Mouse (Mus musculus) intestine, embryonic 15.5 days (tissue): ENCODE results near the gene Kcnk16. TPM values are rescaled to one million over a fixed set of nuclear protein-coding genes. Genes with fewer than 3 reads are reported as not detected.
A peak's percentile ranks its signal among the peaks of the same experiment; 100 is the strongest.

Source experiments
- ATAC-seq: fragments of 200-750 bp; cut with Nextera tagmentation; 2 replicates; pipeline ENCODE4 v1.8.0; 2017; ENCODE audit warnings: moderate TSS enrichment, moderate library complexity
- H3K27ac ChIP-seq: fragments of 300-500 bp; sonication (generic); 2 replicates; pipeline ENCODE4 v1.5.1; 2015; ENCODE audit warnings: mild to moderate bottlenecking, inconsistent platforms
- H3K27me3 ChIP-seq: fragments of 300-500 bp; sonication (generic); replicated peaks from 2 replicates; pipeline ENCODE4 v1.6.1; 2015; ENCODE audit warnings: inconsistent platforms
- H3K36me3 ChIP-seq: fragments of 300-500 bp; sonication (generic); 2 replicates; pipeline ENCODE4 v1.6.1; 2015; ENCODE audit warnings: inconsistent platforms
- H3K4me1 ChIP-seq: fragments of 300-500 bp; sonication (generic); replicated peaks from 2 replicates; pipeline ENCODE4 v1.6.1; 2015; ENCODE audit warnings: inconsistent platforms
- H3K4me2 ChIP-seq: fragments of 300-500 bp; sonication (generic); replicated peaks from 2 replicates; pipeline ENCODE4 v1.6.1; 2015; ENCODE audit warnings: mild to moderate bottlenecking, inconsistent platforms
- H3K4me3 ChIP-seq: fragments of 300-500 bp; sonication (generic); replicated peaks from 2 replicates; pipeline ENCODE4 v1.5.1; 2015; ENCODE audit warnings: inconsistent platforms
- H3K9ac ChIP-seq: fragments of 300-500 bp; sonication (generic); 2 replicates; pipeline ENCODE4 v1.6.1; 2015; ENCODE audit warnings: inconsistent platforms
- H3K9me3 ChIP-seq: fragments of 300-500 bp; sonication (generic); 2 replicates; pipeline ENCODE4 v1.6.1; 2016; ENCODE audit warnings: inconsistent platforms
- WGBS: fragments of 180-500 bp; shearing (Covaris S2); methylation state at CpG from one replicate; pipeline ENCODE4 v1.1.7; 2015; 5-methylcytosine and 5-hydroxymethylcytosine counted together
- polyA plus RNA-seq: library from polyadenylated mRNA; unstranded; fragments of >200 nt; fragmentation: Nextera tagmentation; extraction: Ambion mirVana; gene quantifications from 2 replicates; pipeline ENCODE4 v1.2.1, GENCODE M21; 2015

The Kcnk16 gene
- polyA plus RNA-seq, 1 experiment from 2014 or later = 6.0 TPM

DNA sequence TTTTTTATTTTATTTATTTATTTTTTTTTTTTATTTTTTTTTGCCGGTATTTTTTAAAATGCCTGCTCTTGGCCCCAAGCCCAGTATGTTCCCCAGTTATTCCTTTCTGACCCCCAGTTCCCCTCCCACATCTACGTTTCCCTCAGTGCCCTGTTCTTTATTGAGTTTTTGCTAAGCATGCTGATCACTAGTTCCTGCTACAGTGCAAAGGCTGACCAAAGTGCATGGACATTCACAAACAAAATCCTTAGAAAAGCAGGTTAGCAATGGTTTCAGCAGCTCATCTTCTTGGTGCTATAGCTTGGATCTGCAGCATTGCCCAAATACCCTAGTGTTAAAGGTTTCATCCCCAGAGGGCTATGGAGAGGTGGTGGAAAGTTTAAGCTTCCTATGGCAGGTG lies 42.0 kb downstream of the Kcnk16 start:
- Histone ChIP-seq H3K27me3 (no peaks in the 10 kb centered on the region), H3K4me1 (peaks cover 20% of the 10 kb centered on the region), H3K36me3 (no peaks in the 10 kb centered on the region), H3K4me3 (no peak overlapping the region), H3K9ac (no peak overlapping the region), H3K27ac (no peak overlapping the region), H3K4me2 (no peak overlapping the region), H3K9me3 (no peaks in the 10 kb centered on the region)
- 45% methylated on average over 2 of the region's 2 CpGs for WGBS
- no peak for ATAC-seq

DNA sequence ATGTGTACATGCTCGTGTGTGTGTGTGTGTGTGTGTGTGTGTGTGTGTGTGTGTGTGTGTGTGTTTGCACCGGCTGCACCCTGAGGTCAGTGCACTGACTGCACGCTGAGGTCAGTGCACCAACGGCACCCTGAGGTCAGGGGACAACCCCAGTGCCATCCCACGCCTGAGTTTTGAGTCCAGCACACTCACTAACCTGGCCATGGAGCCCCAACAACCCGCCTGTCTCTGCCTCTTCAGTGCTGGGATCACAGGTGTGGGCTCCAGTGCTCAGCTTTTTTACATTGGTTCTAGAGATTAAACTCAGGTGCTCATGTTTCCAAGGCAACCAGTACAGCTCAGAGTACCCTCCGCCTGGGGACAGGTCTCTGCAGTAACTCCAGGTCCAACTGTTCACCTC lies 42.5 kb downstream of the Kcnk16 start:
- H3K4me3 ChIP-seq = no peak overlapping the region
- H3K36me3 ChIP-seq = no peaks in the 10 kb centered on the region
- peaks cover 20% of the 10 kb centered on the region for H3K4me1 ChIP-seq
- no peaks in the 10 kb centered on the region for H3K9me3 ChIP-seq
- H3K4me2 ChIP-seq = no peak overlapping the region
- no peak overlapping the region for H3K9ac ChIP-seq
- H3K27me3 ChIP-seq = no peaks in the 10 kb centered on the region
- H3K27ac ChIP-seq = no peak overlapping the region
- ATAC-seq = peak; percentile 27; the same call in 1 of the 2 replicates
- WGBS = 51% methylated on average over 7 of the region's 7 CpGs

DNA sequence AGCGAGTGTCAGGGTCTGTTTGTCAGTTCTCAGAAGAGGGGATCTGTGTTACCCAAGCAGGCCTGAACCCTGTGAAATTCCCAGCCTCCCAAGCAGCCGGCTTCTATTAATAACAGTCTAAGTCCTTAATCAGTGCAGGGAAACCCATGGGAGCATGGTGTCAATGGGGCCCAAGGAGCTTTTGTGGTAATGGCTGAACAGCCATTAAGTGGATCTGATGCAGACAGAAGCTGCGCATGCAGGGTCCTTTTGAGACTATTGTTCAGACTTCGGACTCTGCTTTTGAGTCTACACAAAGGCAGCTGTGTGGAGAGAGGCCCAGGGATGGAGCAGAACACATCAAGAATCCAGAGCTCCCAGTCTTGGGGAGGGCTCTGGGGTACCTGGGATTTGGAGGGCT lies 43.5 kb downstream of the Kcnk16 start:
- H3K27me3 ChIP-seq = no peaks in the 10 kb centered on the region
- no peaks in the 10 kb centered on the region for H3K36me3 ChIP-seq
- H3K27ac ChIP-seq = 0 out of 2 replicates have a peak overlapping the region, but pooled peaks have one; percentile 3
- H3K9ac ChIP-seq = no peak overlapping the region
- 66% methylated on average over 4 of the region's 4 CpGs for WGBS
- H3K4me2 ChIP-seq = no peak overlapping the region
- H3K4me1 ChIP-seq = peaks cover 20% of the 10 kb centered on the region
- no peaks in the 10 kb centered on the region for H3K9me3 ChIP-seq
- no peak overlapping the region for H3K4me3 ChIP-seq
- no peak for ATAC-seq

DNA sequence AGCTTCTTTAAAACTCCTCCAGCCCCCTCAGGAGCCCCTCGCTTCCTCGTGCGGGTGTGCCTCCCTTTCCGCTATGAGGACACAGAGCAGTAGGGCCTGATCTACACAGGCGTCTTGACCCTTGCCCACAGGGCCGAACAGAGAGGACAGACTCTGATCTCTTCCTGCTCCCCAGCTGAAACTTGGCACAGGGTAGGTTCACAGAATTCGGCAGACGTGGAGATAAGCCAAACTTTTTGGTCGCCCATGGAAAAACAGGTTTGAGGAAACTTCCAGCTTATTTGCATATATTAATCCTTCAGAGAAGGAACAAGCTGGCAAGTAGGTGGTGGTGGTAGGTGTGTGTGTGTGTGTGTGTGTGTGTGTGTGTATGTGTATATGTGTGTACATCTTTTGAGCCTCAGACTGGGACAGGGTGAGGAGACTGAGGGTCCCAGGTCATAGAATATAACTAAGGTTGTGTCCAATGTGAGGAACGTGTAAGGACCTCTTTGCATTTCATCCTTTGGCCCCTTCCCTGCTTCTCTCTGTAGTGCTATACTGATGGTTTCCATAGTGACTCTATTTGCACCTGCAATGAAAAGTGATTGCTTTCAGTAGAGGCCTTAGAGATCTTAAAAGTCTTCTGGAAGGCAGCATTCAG lies 44.3 kb downstream of the Kcnk16 start:
- no peak overlapping the region for H3K4me2 ChIP-seq
- 0 out of 2 replicates have a peak overlapping the region, but pooled peaks have one; percentile 27 for H3K27ac ChIP-seq
- peak; percentile 18; the same call in 1 of the 2 replicates for ATAC-seq
- peaks cover 20% of the 10 kb centered on the region for H3K4me1 ChIP-seq
- H3K4me3 ChIP-seq = no peak overlapping the region
- no peaks in the 10 kb centered on the region for H3K27me3 ChIP-seq
- no peak overlapping the region for H3K9ac ChIP-seq
- no peaks in the 10 kb centered on the region for H3K9me3 ChIP-seq
- 54% methylated on average over 10 of the region's 10 CpGs for WGBS
- H3K36me3 ChIP-seq = no peaks in the 10 kb centered on the region

DNA sequence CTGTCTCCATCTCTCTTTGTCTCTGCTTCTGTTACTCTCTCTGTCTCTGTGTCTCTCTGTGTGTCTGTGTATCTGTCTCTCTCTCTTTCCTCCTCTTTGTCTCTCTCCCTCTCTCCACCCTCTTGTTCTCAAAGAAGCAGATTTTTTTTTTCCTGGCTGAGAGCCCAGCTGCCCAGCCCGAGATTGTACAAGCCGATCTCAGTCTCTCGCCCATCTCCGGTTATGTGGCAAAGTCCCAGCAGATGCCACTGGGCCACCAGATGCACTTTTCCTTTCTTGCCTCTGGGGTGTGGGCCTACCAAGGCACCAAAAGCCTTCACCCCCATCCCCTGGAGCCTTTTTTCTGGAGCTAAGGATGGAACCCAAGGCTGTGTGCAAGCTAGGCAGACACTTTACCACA lies 44.8 kb downstream of the Kcnk16 start:
- Histone ChIP-seq H3K27ac (0 out of 2 replicates have a peak overlapping the region, but pooled peaks have one; percentile 27), H3K9me3 (no peaks in the 10 kb centered on the region), H3K27me3 (no peaks in the 10 kb centered on the region), H3K4me1 (peaks cover 20% of the 10 kb centered on the region), H3K4me3 (no peak overlapping the region), H3K9ac (no peak overlapping the region), H3K4me2 (no peak overlapping the region), H3K36me3 (no peaks in the 10 kb centered on the region)
- ATAC-seq = 0 out of 2 replicates have a peak, but pooled peaks have one; percentile 0
- WGBS = 36% methylated on average over 4 of the region's 4 CpGs

DNA sequence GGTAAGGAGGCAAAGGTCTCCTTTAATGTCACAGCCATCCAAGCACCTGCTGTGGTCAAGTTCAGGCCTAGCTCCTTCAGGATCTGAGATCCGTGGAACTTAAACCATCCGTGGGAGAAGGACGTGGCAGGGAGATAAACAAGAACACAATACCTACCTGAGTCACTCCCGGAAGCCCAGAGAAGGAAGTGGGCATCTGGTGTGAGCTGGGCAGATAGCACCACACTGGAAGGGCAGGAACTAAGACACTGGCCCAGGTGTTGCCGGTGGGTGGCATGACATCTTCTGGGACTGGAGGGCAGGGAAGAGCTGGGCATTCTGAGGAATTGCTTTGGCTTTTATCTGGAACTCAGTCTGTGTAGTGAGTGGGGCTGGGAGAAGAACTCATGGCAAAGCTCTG lies 45.7 kb downstream of the Kcnk16 start:
- Histone ChIP-seq H3K4me3 (no peak overlapping the region), H3K9me3 (no peaks in the 10 kb centered on the region), H3K4me1 (peaks cover 17% of the 10 kb centered on the region), H3K36me3 (no peaks in the 10 kb centered on the region), H3K4me2 (no peak overlapping the region), H3K9ac (no peak overlapping the region), H3K27me3 (no peaks in the 10 kb centered on the region), H3K27ac (no peak overlapping the region)
- 77% methylated on average over 5 of the region's 5 CpGs for WGBS
- no peak for ATAC-seq

DNA sequence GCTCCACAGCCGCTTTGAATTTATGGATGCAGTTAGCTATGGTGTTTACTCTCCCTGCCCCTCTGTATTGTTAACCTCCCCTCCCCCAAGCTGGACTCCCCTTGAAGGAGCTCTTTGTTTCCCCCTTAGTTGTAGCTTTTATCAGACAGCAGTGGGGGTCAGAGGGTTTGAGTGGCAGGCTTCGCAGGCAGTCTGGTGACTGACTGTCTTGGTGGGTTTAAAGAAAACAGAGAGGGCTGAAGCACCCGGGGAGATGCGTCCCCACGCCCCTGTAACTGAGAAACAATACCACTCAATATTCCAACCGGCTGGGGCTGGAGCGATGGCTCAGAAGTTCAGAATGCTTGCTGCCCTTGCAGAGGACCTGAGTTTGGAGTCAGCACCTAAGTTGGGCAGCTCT lies 47.9 kb downstream of the Kcnk16 start:
- no peaks in the 10 kb centered on the region for H3K9me3 ChIP-seq
- H3K27ac ChIP-seq = no peak overlapping the region
- WGBS = 55% methylated on average over 7 of the region's 7 CpGs
- H3K4me2 ChIP-seq = no peak overlapping the region
- no peaks in the 10 kb centered on the region for H3K27me3 ChIP-seq
- H3K36me3 ChIP-seq = no peaks in the 10 kb centered on the region
- H3K9ac ChIP-seq = no peak overlapping the region
- H3K4me1 ChIP-seq = peaks cover 13% of the 10 kb centered on the region
- H3K4me3 ChIP-seq = no peak overlapping the region
- peak; percentile 23; the same call in 1 of the 2 replicates for ATAC-seq

DNA sequence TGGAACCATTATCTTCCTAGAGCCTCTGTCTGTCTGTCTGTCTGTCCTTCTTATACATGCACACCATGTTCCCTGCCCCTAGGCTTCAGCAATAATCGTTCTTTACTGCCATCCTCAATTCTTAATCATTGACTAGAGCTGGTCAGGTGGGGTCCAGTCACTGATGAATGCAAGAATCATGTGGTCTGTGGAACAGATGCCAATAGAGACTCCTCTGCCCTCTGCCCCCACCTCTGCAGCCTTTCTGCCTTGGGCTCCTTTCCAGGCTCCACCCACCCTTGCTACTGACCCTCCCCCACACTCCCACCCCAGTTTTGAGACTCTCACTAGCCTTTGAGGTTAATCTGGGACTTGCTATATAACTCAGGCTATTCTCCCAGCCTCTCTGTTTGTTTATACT lies 49.1 kb downstream of the Kcnk16 start:
- WGBS = 56% methylated on average over 1 of the region's 1 CpGs
- H3K27ac ChIP-seq = no peak overlapping the region

DNA sequence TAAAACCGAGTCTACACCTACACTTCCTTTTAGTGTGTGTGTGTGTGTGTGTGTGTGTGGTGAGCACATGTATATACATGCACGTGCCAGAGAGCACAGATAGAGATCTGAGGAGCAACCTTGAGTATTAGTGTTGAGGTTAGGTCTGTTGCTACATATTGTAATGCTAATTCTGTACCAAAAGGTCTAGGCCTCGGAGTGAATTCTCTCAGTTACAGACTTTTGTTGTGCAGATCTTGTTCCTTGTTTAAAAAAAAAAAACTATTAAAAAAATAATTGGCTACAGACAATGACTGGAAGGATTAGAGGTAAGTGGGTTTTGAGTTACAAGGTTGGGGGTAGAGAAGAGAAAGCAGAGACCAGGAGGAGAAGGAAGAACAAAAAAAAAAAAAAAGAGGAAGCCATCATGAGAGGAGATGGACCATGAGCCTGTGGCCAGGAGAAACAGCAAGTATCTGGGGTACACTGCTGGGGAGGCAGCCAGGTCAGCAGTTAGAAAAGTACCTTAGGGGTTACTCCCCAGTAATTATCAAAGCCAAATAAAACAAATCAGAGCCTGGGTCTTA lies 51.6 kb downstream of the Kcnk16 start:
- ATAC-seq = no peak
- Histone ChIP-seq H3K27ac (no peak overlapping the region), H3K4me1 (0 out of 2 replicates have a peak, but pooled peaks cover 5% of the 10 kb centered on the region), H3K27me3 (no peaks in the 10 kb centered on the region), H3K9ac (no peak overlapping the region), H3K36me3 (no peaks in the 10 kb centered on the region), H3K4me2 (no peak overlapping the region), H3K4me3 (no peak overlapping the region), H3K9me3 (no peaks in the 10 kb centered on the region)
- WGBS = 60% methylated on average over 3 of the region's 3 CpGs

More for the DNA sequence above, 49.1 kb downstream of the Kcnk16 start:
- peak; percentile 14; the same call in 1 of the 2 replicates for ATAC-seq
- no peak overlapping the region for H3K4me2 ChIP-seq
- no peaks in the 10 kb centered on the region for H3K9me3 ChIP-seq
- no peak overlapping the region for H3K4me3 ChIP-seq
- H3K36me3 ChIP-seq = no peaks in the 10 kb centered on the region
- H3K27me3 ChIP-seq = no peaks in the 10 kb centered on the region
- peaks cover 6% of the 10 kb centered on the region for H3K4me1 ChIP-seq
- H3K9ac ChIP-seq = no peak overlapping the region

DNA sequence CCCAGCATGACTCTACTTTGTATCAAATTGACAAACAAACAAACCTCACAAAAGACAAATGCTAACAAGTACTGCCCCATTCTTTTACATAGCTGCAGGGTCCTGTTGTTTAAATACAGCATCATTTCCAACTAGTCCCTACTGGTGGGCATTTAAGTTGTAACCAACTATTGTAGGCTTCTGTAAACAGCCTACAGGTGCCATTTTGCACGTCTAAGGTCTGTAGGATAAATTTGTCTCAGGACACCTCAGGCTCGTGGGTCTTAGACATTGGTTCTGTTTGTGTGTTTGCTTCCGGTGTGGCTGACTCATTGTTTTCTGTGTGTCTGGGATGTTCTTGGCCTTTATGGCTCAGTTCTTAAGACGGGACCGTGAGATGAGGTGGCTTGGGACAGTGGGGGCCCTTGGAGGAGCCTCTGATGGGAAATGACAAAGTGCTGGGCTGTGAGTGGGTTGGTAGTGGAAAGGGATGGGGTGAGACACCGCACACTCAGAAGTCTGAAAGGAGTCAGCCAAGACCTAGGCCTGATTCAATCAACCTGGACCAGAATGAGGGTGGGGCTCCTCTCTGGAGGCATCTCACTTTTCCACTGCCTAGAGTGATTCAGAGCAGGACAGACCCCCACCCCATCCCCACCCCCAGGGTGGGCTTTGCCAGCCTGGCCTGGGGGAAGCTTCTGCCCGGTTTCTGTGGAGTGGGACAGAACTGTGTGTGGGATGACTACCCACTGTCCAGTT lies 52.3 kb downstream of the Kcnk16 start:
- no peak overlapping the region for H3K4me3 ChIP-seq
- no peak overlapping the region for H3K9ac ChIP-seq
- H3K27ac ChIP-seq = no peak overlapping the region
- 0 out of 2 replicates have a peak, but pooled peaks cover 5% of the 10 kb centered on the region for H3K4me1 ChIP-seq
- WGBS = 82% methylated on average over 7 of the region's 7 CpGs
- no peak overlapping the region for H3K4me2 ChIP-seq
- no peaks in the 10 kb centered on the region for H3K9me3 ChIP-seq
- ATAC-seq = no peak
- no peaks in the 10 kb centered on the region for H3K27me3 ChIP-seq
- no peaks in the 10 kb centered on the region for H3K36me3 ChIP-seq

DNA sequence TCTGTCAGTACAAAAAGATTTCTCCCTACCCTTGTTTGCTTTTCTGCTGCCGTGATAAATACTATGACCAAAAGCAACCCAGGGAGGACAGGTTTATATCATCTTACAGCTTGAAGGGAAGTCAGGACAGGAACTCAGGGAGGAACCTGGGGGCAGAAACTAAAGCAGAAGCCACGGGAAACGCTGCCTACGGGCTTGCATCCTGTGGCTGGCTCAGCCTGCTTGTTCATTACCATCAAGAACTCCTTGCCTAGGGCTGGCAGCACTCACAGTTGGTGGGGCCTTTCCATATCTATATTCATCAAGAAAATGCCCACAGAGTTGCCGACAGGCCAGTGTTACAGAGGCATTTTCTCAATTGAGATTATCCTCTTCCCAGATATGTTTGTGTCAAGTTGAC lies 53.2 kb downstream of the Kcnk16 start:
- WGBS = 37% methylated on average over 5 of the region's 5 CpGs
- H3K4me3 ChIP-seq = no peak overlapping the region
- H3K27ac ChIP-seq = no peak overlapping the region
- H3K27me3 ChIP-seq = no peaks in the 10 kb centered on the region
- ATAC-seq = no peak
- H3K4me2 ChIP-seq = no peak overlapping the region
- no peaks in the 10 kb centered on the region for H3K36me3 ChIP-seq
- no peak overlapping the region for H3K9ac ChIP-seq
- no peaks in the 10 kb centered on the region for H3K9me3 ChIP-seq
- H3K4me1 ChIP-seq = 0 out of 2 replicates have a peak, but pooled peaks cover 5% of the 10 kb centered on the region

DNA sequence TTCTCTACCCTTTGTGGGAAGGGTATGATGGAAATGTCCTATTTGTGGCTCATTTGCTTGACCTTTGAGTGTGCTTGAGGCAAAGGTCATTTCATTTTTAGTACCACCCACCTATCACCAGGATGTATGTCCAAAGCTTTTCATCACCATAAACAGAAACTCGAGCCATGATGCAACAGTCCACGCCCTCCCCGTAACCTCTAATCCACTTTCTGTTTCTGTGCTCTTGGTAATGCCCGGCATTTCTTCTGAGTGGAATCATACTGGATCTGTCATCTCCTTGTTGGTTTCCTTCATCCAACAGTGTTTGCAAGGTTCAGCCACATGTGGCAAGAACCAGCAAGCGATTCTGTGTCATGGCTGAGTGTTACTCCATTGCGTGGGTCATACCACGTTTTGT lies 54.9 kb downstream of the Kcnk16 start:
- 0 out of 2 replicates have a peak, but pooled peaks have one; percentile 24 for ATAC-seq
- Histone ChIP-seq H3K27ac (no peak overlapping the region), H3K9ac (no peak overlapping the region), H3K27me3 (no peaks in the 10 kb centered on the region), H3K9me3 (no peaks in the 10 kb centered on the region), H3K4me2 (no peak overlapping the region), H3K36me3 (no peaks in the 10 kb centered on the region), H3K4me3 (no peak overlapping the region), H3K4me1 (0 out of 2 replicates have a peak, but pooled peaks cover 5% of the 10 kb centered on the region)
- 71% methylated on average over 7 of the region's 7 CpGs for WGBS
